Mouse (Mus musculus) T-cell, adult 2 months (primary cell): Measurements from ENCODE around the gene Il18r1.

Experiments
- DNase-seq: peaks from one replicate; pipeline ENCODE4 v3.0.0; 2022; ENCODE audit warnings: low spot score

Gene Il18r1

GRCm38 (mm10) chr1:40494594-40494993, 29.2 kb downstream of the Il18r1 start:
- no peak for DNase-seq

DNA sequence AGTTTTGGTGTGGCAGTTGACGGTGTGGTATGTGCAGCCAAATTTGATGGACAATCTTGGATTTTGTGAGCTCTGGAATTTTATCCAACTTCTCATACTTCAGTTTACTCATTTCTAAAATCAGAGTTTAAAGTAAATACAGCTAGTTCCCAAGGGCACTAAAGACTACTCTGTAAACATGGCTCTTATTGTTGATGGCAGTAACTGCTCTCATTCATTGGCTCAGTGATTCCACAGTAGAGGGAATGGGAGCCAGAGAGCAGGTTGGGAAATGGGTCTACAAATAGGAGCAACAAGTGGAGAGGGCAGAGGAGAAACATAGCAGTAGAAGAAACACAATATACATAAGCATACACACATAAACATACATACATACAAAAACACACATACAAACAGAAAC, 34.4 kb downstream of the Il18r1 start:
- DNase-seq: no peak

GRCm38 (mm10) chr1:40501126-40501525, 35.8 kb downstream of the Il18r1 start:
- no peak for DNase-seq

- DNase-seq: no peak
These were observed 36.4 kb downstream of the Il18r1 start for GRCm38 (mm10) chr1:40501546-40502398.

GRCm38 (mm10) chr1:40504548-40504947, 39.2 kb downstream of the Il18r1 start:
- DNase-seq: peak; percentile 19

GRCm38 (mm10) chr1:40514851-40515585, 49.7 kb downstream of the Il18r1 start, which contains the start of gene Il18rap:
Gene Il18rap (plus strand): TSS chr1:40515362.
- DNase-seq: peak; percentile 42

DNA sequence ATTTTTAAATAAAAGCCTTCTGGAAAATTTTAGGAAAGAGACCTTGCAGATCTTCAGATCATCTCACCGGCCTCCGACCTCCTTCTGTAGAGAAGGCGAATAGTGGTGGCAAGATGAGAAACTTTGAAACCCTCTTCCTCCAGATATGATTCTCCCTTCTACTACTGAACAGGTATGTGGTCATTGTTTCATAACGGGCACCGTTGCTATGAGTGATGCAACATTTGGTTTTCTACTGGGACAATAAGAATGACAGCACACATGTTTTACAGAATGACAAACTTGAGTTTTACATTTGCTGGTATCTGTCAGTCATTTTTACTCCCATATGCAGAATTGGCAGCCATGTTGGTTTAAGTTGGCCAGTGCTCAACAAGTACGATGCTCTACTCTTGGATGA, 51.0 kb downstream of the Il18r1 start:
- no peak for DNase-seq

DNA sequence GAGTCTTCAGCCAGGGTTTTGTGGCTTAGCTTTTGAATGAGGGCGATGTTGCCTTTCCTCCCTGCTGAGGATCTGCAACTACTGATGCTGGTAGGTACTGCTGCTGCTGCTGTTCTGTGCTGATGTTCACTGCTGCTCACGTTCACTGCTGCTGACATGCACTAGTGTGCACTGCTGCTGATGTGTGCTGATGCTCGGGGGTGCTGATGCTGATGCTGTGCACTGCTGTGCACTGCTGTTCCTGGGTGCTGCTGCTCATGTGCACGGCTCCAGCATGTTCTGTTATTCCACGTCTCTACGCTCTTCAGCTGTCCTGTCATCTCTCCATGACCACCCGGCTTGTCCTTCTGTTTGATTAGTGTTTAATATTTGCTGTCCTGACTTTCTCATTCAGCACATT, 57.6 kb downstream of the Il18r1 start:
- no peak for DNase-seq

- DNase-seq: no peak
These were observed 58.8 kb downstream of the Il18r1 start for GRCm38 (mm10) chr1:40523971-40524722.

DNA sequence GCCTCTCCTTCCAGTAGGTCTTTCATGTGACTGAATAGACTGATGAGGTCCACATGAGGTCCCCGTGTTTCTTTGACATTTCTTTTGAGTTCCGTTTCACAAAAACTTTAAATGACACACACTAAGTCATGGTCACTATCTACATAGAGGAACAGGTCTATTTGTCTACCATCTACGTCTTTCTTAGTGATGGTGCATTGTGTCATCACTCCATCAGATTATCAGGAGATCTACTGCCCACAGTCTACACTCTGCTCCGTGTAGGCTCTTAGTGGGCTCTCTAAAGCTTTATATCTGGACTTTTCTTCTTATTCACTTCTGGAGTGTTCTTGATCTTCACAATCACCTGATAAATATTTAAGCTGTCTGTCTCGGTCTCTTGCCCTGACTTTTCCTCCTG, 63.9 kb downstream of the Il18r1 start:
- DNase-seq: no peak

DNA sequence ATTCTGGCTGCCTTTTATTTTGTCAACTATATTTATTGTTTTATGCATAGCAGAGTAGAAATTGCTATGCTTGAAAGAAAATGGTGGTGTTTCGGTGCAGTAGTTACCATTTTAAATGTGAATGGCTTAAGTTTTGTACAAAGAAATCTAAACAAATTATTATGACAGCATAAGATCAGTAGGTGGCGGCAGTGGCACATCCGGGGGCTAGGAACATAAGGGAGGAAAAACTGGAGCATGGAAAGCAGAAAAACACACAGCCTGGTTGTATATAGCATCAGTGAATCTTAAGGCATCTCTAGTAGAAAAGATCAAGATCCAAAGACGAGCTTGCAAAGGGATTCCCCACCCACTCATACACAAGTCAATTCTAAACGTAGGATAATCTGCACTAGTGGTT, 72.2 kb downstream of the Il18r1 start:
- no peak for DNase-seq

- DNase-seq: peak; percentile 65
These were observed 79.3 kb downstream of the Il18r1 start for GRCm38 (mm10) chr1:40544650-40545049.

- no peak for DNase-seq
These were observed 81.3 kb downstream of the Il18r1 start for GRCm38 (mm10) chr1:40546645-40547044.

DNA sequence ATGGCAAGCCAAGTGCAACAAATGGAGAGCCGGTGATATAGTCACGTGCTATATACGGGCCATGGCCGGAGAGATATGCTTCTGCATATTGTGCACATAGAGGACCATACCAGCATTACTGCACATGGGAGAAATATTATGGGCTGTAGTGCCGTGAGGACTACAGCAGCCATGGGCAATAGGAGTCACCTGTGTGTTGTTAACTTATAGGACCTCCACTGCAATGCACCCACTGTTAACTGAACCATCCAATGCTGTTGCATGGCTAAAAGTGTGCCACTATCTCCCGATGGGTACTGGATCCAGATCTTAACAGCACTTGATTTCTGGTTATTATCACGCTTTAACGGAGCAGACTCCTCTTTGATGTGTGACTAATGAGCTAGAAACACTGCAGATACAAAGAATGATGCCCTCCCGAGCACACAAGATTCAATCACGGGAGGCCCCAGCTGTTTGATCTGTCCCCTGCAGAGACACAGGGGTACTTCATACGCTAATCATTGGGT, 81.8 kb downstream of the Il18r1 start:
- no peak for DNase-seq

DNA sequence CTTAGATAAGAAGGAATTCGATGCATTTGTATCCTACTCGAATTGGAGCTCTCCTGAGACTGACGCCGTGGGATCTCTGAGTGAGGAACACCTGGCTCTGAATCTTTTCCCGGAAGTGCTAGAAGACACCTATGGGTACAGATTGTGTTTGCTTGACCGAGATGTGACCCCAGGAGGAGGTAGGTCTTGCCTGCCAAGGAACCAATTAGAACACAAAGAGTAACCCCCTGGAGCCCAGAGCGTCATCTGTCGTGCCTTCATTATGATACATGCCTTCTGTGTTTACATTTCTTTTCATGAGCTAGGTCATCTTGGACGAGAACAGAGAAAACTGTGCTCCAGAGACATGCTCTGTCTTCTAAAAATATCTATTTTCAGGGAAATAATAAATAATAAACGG, 82.4 kb downstream of the Il18r1 start:
- DNase-seq: no peak
